Mouse (Mus musculus): ENCODE measurements around the gene Msl1.

The Msl1 gene

GRCm38 (mm10) chr11:98846016-98846415 lies 50.7 kb downstream of the Msl1 start:
- DNase-seq (ENCODE audit: low read depth): no peak

DNA sequence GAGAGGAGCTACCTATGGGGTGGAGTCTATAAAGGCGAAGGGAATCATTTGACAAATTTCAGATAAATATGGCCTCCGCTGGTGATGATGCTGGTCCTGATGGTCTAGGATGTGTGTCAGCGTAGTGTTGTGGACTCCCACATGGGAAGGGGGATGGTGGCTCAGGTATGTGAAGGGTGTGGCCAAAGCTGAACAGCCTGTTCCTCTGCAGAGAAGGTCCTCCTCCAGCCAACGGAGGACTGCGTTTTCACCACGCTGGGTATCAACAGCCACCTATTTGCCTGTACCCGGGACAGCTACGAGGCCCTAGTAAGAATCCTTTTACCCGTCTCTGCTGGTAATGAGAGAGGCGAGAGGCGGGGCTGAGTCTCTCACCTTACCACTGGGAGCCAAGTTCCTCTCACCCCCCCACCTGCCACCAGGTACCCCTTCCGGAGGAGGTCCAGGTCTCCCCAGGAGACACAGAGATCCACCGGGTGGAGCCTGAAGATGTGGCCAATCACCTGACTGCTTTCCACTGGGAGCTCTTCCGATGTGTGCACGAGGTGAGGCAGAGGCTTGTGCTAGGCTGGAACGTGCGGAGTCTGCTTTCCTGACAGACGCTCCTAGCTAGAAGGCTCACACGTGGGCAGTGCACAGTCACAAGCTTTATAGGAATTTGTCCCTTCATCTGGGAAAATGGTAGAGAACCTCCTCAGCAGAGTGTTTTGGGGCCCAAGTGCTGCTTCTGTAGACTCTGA lies 51.7 kb downstream of the Msl1 start:
- no peak for DNase-seq (ENCODE audit: low read depth)

- DNase-seq (ENCODE audit: low read depth): no peak
These were observed 54.0 kb downstream of the Msl1 start for GRCm38 (mm10) chr11:98849196-98849894.

- DNase-seq (ENCODE audit: low read depth): peak; percentile 40
These were observed 55.1 kb downstream of the Msl1 start for GRCm38 (mm10) chr11:98850100-98851093.

- DNase-seq (ENCODE audit: low read depth): no peak
These were observed 58.8 kb downstream of the Msl1 start for GRCm38 (mm10) chr11:98854116-98854515.

GRCm38 (mm10) chr11:98854659-98855058 lies 59.3 kb downstream of the Msl1 start:
- DNase-seq (ENCODE audit: low read depth): no peak
